Mouse (Mus musculus) stomach, embryonic 14.5 days (tissue): ENCODE data around the gene Robo3. TPM values are rescaled to one million over a fixed set of nuclear protein-coding genes. Genes with fewer than 3 reads are reported as not detected.

Source experiments
- ATAC-seq: fragments of 200-750 bp; cut with Nextera tagmentation; 2 replicates; pipeline ENCODE4 v1.8.0; 2017; ENCODE audit warnings: low read depth, moderate TSS enrichment; ENCODE audit not compliant: insufficient number of reproducible peaks, insufficient read depth, low FRiP score
- H3K27ac ChIP-seq: fragments of 300-500 bp; sonication (generic); 2 replicates; pipeline ENCODE4 v1.5.1; 2014; ENCODE audit warnings: mild to moderate bottlenecking, low read length, moderate library complexity, mixed read lengths
- H3K27me3 ChIP-seq: fragments of 300-500 bp; sonication (generic); 2 replicates; pipeline ENCODE4 v1.6.1; 2014; ENCODE audit warnings: low read length, control low read depth, mixed read lengths; ENCODE audit not compliant: control insufficient read depth, insufficient read depth
- H3K36me3 ChIP-seq: fragments of 300-500 bp; sonication (generic); 2 replicates; pipeline ENCODE4 v1.6.1; 2014; ENCODE audit warnings: mild to moderate bottlenecking, control low read depth, low read length, moderate library complexity, mixed read lengths; ENCODE audit not compliant: control insufficient read depth, insufficient read depth
- H3K4me1 ChIP-seq: fragments of 300-500 bp; sonication (generic); 2 replicates; pipeline ENCODE4 v1.6.1; 2014; ENCODE audit warnings: low read length, control low read depth, mixed read lengths; ENCODE audit not compliant: control insufficient read depth, insufficient read depth
- H3K4me2 ChIP-seq: fragments of 300-500 bp; sonication (generic); replicated peaks from 2 replicates; pipeline ENCODE4 v1.6.1; 2014; ENCODE audit warnings: low read depth, low read length, control low read depth
- H3K4me3 ChIP-seq: fragments of 300-500 bp; sonication (generic); 2 replicates; pipeline ENCODE4 v1.5.1; 2014; ENCODE audit warnings: low read depth, low read length, control low read depth
- H3K9ac ChIP-seq: fragments of 300-500 bp; sonication (generic); replicated peaks from 2 replicates; pipeline ENCODE4 v1.6.1; 2014; ENCODE audit warnings: low read depth, mild to moderate bottlenecking, control low read depth, low read length, moderate library complexity, mixed read lengths
- H3K9me3 ChIP-seq: fragments of 300-500 bp; sonication (generic); 2 replicates; pipeline ENCODE4 v1.6.1; 2016; ENCODE audit warnings: low read depth, low read length, control low read depth; ENCODE audit not compliant: control insufficient read depth
- WGBS: fragments of 180-500 bp; shearing (Covaris S2); extraction: QIAGEN DNeasy Blood & Tissue Kit; methylation state at CpG from one replicate; pipeline ENCODE4 v1.1.7; 2014; 5-methylcytosine and 5-hydroxymethylcytosine counted together
- polyA plus RNA-seq: library from polyadenylated mRNA; unstranded; fragments of >200 nt; fragmentation: Nextera tagmentation; extraction: Ambion mirVana; gene quantifications from 2 replicates; pipeline ENCODE4 v1.2.1, GENCODE M21; 2014

Robo3 gene
- polyA plus RNA-seq, result 0.06 TPM in 1 of 2 replicates, not detected in the other

DNA sequence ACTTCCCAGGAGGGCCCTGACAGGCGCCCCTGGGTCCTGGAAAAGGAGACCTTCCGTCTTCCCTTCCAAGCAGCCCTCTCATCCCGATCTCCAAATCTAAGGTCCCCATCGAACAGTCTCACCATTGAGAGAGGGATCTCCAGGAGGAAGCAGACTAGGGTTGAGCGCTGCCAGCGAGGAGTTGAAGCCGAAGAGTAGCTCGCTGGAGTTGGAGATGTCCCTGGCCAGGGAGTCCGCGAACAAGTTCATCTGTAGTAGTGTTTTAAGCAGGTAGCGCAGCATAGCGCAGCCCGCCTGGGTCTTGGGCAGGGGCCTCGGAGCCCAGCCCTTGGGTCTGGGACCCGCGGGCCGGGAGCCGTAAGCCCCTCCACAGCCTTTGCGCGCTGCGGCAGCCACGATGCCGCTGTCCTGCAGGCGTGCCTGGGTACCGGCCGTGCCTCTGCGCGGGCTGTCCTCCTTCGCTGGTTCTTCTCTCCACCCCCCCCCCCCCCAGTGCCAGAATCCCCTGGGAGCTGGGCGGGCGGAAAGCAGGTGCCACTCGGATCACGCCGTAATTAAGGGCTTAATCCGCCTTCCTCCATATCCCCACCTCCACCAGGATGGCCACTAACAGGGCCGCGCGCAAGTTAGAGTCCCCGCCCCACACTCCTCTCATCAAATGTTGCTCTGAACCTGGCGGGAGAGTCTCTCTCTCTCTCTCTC, at the start of gene Robo3:
Gene Robo3, minus strand, starts transcription at position 527 of the 702 bp plus-strand sequence.
- WGBS, result 1% methylated on average over 38 of the region's 40 CpGs
- peak within 1 kb of the TSS; percentile 17; the same call in 1 of the 2 replicates for H3K4me3 ChIP-seq
- H3K4me2 ChIP-seq, result peak within 1 kb of the TSS; percentile 35
- no peaks in the 10 kb centered on the region for H3K9me3 ChIP-seq
- H3K36me3 ChIP-seq, result no peaks in the 10 kb centered on the region
- no peak within 1 kb of the TSS for H3K9ac ChIP-seq
- H3K27me3 ChIP-seq, result peaks cover 62% of the 10 kb centered on the region
- H3K27ac ChIP-seq, result no peak within 1 kb of the TSS
- H3K4me1 ChIP-seq, result peaks cover 8% of the 10 kb centered on the region; the same call in 1 of the 2 replicates
- no peak; the same call in 1 of the 2 replicates for ATAC-seq

GRCm38 (mm10) chr9:37474923-37475322, 41.9 kb upstream of the Robo3 start:
- H3K9ac ChIP-seq, result no peak overlapping the region
- WGBS, result 81% methylated on average over 7 of the region's 7 CpGs
- no peak overlapping the region for H3K27ac ChIP-seq
- H3K4me2 ChIP-seq, result no peak overlapping the region
- H3K36me3 ChIP-seq, result no peaks in the 10 kb centered on the region
- H3K27me3 ChIP-seq, result no peaks in the 10 kb centered on the region
- no peak for ATAC-seq
- H3K4me1 ChIP-seq, result no peaks in the 10 kb centered on the region
- no peaks in the 10 kb centered on the region for H3K9me3 ChIP-seq
- no peak overlapping the region for H3K4me3 ChIP-seq

DNA sequence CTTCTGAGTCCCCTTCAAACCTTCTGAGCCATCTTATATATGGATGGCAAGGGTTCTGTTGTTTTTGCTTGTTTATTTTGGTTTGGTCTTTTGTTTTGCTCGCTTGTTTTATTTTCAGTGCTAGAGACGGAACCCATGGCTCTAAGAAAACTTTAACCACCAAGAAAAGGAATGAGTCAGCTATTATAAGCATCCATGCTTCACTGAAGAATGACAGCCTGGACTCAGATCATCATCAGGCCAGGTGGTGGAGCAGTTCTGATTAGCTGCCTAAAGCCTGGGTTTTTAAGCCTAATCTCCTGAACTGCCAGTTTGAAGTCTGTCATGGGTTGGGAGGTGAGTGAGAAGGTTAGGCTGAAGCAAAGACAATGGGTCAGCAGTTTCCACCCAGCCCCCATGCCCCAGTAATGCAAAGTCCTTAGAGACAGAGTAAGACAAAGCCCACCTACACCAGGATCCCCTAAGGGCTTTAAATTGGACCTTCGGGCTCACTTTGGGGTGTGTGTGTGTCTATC, 40.6 kb upstream of the Robo3 start:
- Histone ChIP-seq H3K9ac (no peak overlapping the region), H3K36me3 (no peaks in the 10 kb centered on the region), H3K4me3 (no peak overlapping the region), H3K27ac (no peak overlapping the region), H3K4me2 (no peak overlapping the region), H3K27me3 (no peaks in the 10 kb centered on the region), H3K9me3 (no peaks in the 10 kb centered on the region), H3K4me1 (no peaks in the 10 kb centered on the region)
- WGBS, result 79% methylated on average over 3 of the region's 3 CpGs
- no peak for ATAC-seq

DNA sequence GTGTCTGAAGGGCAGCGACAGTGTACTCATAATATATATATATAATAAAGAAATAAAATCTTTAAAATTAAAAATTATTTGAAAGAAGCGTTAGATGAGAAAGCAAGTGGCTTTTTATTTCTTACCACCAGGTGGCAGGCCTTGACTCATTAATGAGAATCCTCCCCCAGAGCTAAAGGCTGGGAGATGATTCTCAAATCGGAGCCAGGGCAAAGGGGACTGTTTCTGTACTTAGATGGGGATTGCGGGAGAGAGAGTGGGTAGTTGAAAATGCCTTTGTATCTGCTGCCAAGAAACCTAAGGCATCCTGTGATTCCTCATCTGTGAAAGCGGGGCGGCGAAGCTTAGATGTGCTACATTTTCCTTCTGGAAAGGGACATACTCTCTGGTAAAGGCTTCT, 29.7 kb upstream of the Robo3 start:
- H3K27me3 ChIP-seq, result peaks cover 43% of the 10 kb centered on the region
- no peak overlapping the region for H3K27ac ChIP-seq
- H3K9ac ChIP-seq, result no peak overlapping the region
- H3K4me3 ChIP-seq, result no peak overlapping the region
- H3K4me1 ChIP-seq, result 0 out of 2 replicates have a peak, but pooled peaks cover 8% of the 10 kb centered on the region
- WGBS, result 12% methylated on average over 7 of the region's 7 CpGs
- H3K4me2 ChIP-seq, result no peak overlapping the region
- no peak for ATAC-seq
- no peaks in the 10 kb centered on the region for H3K36me3 ChIP-seq
- H3K9me3 ChIP-seq, result no peaks in the 10 kb centered on the region

DNA sequence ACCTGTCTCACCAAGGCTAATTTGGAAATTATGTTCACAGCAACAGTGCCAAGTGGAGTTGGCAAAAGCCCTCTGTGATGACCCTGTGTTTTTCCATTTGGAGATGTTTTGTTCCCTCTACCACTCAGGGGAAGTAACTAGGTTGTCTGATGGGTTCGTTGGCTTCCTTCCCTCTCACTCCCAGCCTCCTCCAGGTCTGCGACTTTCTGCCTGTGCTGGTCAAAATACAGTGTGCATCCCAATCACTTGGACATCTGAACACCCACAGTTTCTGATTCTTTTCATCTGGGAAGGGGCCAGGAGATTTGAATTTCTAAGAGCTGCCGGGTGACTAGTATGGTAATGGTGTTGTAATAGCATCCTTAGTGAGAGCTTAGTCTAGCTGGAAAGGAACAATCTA, 28.5 kb upstream of the Robo3 start:
- ATAC-seq, result no peak
- 13% methylated on average over 3 of the region's 3 CpGs for WGBS
- H3K9ac ChIP-seq, result no peak overlapping the region
- H3K9me3 ChIP-seq, result no peaks in the 10 kb centered on the region
- no peak overlapping the region for H3K27ac ChIP-seq
- no peaks in the 10 kb centered on the region for H3K36me3 ChIP-seq
- 0 out of 2 replicates have a peak, but pooled peaks cover 8% of the 10 kb centered on the region for H3K4me1 ChIP-seq
- no peak overlapping the region for H3K4me3 ChIP-seq
- H3K27me3 ChIP-seq, result peaks cover 55% of the 10 kb centered on the region
- no peak overlapping the region for H3K4me2 ChIP-seq

DNA sequence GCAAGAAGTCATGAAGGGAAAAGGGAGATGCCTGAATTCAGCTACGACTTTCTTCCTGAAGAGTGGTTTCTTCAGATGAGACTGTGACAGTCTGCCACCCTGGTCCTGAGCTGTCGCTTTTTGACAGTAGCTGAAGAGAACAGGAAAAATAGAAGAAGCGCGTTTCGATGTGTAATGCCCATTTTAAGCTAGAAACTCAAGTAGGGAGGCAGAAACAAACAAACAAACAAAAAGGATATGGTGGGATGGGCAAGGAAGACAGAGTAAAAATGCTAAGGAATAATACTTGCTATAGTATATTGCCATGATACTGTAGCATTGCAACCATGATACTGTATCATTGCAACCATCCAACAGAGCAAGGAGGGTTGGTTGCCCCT, 27.9 kb upstream of the Robo3 start:
- peaks cover 59% of the 10 kb centered on the region for H3K27me3 ChIP-seq
- 9% methylated on average over 5 of the region's 5 CpGs for whole genome bisulfite sequencing
- peak overlapping the region; percentile 95 for H3K4me2 ChIP-seq
- no peak for ATAC-seq
- H3K9ac ChIP-seq, result no peak overlapping the region
- H3K4me3 ChIP-seq, result peak overlapping the region; percentile 46
- H3K9me3 ChIP-seq, result no peaks in the 10 kb centered on the region
- no peak overlapping the region for H3K27ac ChIP-seq
- H3K4me1 ChIP-seq, result 0 out of 2 replicates have a peak, but pooled peaks cover 8% of the 10 kb centered on the region
- H3K36me3 ChIP-seq, result no peaks in the 10 kb centered on the region

GRCm38 (mm10) chr9:37460043-37460960, 27.3 kb upstream of the Robo3 start:
- Histone ChIP-seq H3K4me3 (peak overlapping the region; percentile 46), H3K9ac (no peak overlapping the region), H3K4me1 (0 out of 2 replicates have a peak, but pooled peaks cover 8% of the 10 kb centered on the region), H3K27ac (no peak overlapping the region), H3K9me3 (no peaks in the 10 kb centered on the region), H3K27me3 (peaks cover 61% of the 10 kb centered on the region), H3K4me2 (peak overlapping the region; percentile 95), H3K36me3 (no peaks in the 10 kb centered on the region)
- 1% methylated on average over 80 of the region's 81 CpGs for WGBS
- peak; percentile 47 for ATAC-seq

- Histone ChIP-seq H3K27ac (no peak overlapping the region), H3K9me3 (no peaks in the 10 kb centered on the region), H3K36me3 (no peaks in the 10 kb centered on the region), H3K27me3 (peaks cover 67% of the 10 kb centered on the region), H3K9ac (no peak overlapping the region), H3K4me1 (0 out of 2 replicates have a peak, but pooled peaks cover 8% of the 10 kb centered on the region), H3K4me3 (peak overlapping the region; percentile 46), H3K4me2 (peak overlapping the region; percentile 95)
- ATAC-seq, result no peak
- WGBS, result under 1% methylated on average over 9 of the region's 9 CpGs
Observed at GRCm38 (mm10) chr9:37459665-37460042, 26.6 kb upstream of the Robo3 start.
